Mouse (Mus musculus) layer of hippocampus, adult 9-10 months (tissue): ENCODE data around the gene Bcl9.

Experiments used
- DNase-seq: peaks from one replicate; pipeline ENCODE4 v3.0.0; 2022; ENCODE audit warnings: low spot score

Gene Bcl9

DNA sequence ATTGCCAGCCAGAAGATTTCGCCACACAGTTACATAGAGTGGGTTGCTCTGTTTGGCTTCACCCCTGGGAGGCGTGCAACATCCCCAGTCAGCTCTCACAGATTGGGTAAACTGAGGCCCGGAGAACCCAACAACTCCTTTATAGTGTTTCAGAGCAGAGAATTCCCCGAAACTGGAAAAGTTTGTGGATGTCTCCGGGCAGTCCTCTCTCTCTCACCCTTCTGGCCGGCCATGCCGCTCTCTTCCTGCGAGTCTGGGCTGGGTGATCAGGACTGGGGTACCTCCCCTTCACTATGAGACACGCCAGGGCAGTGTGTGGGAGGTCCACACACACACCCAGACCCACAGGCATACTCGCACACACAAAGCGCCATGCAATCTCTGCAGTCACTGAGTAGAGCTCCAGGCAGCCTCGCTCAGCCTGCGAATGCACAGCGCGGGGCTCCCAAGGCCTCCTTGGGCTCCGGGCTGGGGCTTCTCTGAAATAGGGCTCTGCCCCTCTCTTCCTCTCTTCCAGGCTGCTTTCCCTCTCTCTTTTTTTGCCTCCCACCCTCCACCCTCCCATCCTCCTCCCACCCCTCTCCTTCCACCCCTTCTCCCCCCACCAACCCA, 670 bp downstream of the Bcl9 start:
- no peak for DNase-seq

DNA sequence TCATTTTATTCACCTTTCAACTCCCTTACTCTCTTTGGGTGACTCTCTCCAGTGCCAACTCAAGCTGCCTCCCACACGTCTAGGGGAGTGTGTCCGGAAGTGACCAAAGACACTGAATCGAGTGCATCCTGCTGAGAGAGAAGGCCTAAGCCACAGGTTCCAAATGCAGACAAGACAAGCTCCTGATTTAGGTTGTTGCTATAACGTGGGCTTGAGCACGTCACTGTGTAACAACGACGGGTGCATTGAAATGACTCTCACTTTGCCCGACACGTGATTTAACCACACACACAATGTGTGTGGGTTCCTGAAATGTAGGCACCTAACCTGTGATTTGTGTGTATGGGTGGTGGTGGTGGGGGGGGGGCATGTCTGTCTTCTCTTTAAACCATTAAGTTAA, 3.4 kb downstream of the Bcl9 start:
- no peak for DNase-seq

DNA sequence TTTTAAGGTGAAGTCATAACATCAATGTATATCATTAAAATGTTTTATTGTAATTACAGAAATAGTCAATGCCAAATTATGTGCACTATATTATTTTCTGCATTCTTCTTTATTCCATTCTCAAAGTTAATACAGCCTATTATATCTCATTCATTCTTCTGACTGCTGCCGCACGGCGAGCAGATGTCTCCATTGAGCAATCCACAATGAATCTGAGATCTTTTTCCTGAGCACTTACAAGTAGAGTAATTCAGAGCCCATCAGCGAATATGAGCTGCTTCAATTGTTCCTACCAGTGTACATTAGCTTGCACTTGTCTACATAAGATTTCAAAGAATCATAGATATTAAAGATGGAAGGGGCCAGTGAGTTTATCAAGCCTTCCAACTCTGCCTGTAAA, 12.8 kb downstream of the Bcl9 start:
- no peak for DNase-seq

DNA sequence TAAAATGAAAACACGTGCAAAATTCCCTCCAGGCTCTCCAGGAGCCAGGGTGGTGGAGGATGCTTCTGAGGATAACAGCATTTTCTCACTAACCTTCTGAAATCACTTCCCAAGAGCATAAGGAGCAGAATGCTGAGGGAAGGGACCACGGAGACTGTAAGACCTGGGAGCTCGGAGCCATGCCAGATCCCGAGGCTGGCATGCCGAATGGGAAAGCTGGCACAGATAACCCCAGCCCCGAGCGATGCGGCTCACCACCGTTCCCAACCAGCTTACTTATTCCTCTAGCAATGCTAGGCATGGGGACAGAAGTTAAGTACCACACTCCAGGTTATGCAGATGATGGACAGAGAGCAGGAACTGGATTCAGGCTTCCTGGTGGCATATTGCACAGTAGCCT, 13.7 kb downstream of the Bcl9 start:
- DNase-seq = no peak

DNA sequence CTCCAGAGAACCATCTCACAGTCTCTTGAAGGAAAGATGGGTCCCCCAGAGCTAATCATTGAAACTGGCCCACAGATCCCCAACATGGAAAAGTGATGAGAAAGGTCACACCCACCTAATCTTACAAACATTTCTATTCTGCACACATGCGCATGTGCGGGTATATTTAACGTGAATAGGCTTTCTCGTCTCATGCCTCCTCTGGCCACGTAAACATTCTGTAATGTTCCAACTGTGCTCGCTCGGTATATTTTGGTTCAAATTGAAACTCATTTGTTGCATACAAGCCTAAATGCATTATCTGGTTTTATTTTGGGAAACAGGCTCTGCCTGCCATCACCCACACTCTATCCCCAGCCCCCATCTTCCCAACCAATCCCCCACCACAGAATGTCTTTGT, 16.3 kb downstream of the Bcl9 start:
- DNase-seq = no peak

DNA sequence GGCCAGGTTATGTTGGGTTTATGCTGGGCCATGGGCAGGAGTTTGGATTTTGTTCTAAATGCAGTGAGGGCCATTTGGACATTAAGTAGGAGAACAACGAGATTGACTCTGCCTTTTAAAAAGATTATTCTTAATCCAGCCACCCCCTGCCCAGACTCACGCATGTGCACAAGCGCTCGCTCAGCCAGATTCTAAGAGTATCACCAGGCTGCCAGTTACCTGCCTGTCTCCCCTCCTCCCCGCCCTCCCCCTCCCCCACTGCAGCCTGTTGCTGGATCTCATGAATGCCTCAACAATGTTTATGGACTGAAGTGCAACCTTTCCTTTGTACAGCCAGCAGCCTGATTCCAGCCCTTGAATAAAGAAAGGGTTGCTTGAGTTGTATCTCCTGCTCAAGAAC, 22.0 kb downstream of the Bcl9 start:
- no peak for DNase-seq

DNA sequence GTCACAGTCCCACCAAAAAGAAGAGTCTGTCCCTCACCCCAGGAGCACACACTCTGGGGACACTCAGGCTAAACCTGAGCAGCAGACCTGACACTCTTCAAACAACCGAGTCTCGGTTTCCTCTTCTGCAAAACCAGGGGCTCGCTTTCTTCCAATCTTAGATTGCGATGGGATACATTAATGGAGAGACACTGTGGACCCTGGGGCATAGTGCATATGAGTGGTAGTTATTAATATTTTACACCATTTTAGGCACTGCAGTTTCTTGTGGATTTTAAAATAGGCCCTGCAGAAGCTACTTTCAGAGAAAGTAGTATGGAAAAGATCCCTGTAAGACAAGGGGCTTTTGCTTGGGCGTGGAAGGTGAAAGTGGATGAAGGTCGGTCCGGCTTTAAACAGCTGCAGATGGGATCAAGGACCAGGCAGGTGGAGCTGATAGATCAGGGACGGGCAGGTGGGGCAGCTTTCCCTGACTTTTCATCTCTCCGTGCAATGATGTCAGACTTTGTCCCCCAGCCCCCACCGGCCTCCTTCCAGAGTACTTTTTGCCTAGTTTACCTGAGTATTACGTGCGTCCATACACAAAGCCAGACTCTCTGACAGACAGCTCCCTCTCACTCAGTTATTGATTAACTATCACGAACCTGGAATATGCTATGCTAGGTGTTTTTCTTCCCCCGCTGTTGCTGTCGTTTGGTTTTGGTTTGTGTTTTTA, 23.0 kb downstream of the Bcl9 start:
- no peak for DNase-seq

DNA sequence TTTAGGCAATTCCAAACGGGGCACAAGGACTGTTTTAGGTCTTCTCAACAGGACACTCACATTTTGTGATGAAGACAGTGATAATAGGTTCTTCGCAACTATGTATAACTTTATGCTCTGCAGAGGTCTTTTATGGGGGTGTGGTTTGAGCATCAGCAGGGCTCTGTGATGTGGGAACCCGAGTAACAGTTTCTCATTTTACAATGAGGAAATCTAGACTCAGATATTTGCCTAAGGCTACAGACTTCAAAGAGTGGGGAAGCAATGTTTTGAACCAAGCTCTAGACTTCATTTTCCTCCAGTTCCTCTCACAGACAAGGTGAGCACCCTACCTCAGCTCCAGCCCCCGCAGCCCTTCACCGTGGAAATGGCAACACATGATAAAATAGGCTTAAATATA, 23.8 kb downstream of the Bcl9 start:
- no peak for DNase-seq

DNA sequence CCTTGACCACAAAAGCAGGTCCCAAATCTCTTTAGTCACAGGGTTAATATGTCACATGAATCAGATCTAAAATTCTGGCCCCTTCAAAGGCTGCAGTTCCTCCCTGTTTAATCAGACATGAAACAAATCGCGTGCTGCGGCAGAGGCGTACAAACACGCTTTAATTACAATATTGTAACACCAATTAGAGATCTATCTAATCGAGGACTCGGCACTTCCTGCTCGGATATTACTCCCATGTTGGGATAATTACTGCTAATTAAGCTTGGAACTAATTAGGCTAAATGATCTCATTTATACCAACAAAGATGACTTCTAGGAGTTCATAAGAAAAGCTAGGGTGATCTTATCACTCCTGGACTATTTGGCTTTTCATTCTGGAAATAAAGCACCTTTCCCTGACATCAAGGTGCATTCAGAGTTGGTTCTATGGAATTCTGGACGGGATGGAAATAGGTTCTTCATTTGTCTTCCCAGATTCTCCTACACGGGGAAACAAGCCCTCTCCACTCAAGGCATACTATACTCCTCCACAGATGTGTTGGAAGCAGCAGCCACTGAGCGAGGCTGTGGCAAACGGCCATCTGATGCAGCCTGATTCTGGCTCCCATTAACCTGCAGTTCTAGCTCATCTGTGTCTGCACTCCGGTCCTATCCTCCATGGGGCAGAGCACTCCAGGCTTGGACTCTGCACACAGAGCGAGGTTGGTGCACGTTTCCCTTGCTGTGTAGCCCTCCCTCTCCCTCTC, 31.9 kb downstream of the Bcl9 start:
- no peak for DNase-seq

DNA sequence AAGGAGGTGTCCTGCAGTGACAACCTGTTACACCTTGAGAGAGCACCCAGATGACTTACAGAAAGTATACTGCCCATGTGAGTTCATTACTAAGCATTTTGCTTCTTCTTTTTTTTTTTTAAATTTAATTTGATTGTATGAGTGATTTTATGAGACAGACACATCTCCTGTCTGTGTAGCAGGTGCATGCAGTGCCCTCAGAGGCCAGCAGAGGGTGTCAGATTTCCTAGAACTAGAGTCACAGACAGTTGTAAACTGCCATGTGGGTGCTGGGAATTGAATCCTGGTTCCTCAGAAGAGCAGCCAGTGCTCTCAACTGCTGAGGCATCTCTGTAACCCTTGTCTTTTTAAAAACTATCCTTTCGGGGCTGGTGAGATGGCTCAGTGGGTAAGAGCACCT, 35.5 kb downstream of the Bcl9 start:
- DNase-seq = no peak

DNA sequence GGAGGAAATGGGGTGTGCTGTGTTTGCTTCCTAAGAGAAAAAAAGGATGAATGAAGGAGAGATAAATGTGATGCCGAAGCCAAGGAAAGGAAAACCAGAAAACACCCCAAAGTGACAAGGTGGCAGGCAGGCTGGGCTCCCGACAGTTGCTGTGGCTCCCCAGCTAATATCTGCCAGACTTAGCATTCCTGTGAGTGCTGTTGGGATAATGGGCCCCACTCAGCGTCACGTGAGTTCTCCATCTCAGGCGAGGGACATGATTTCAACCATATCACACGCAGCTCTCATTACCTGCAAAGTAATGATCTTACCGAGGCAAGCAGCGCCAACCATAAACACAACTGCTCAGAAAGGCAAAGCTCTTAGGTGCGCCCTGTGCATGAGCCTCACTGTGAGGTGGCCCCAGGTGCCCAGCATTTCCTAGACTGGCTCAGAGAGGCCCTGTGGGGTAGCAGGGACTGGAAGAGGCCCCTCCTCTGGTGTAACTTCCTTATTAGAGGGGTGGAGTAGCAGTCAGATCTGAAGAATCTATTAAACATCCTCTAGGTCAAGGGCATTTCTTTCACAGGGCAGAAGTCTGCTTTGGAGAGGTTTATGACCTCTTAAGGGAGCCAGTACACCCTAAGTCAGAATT, 41.9 kb downstream of the Bcl9 start:
- DNase-seq = no peak

DNA sequence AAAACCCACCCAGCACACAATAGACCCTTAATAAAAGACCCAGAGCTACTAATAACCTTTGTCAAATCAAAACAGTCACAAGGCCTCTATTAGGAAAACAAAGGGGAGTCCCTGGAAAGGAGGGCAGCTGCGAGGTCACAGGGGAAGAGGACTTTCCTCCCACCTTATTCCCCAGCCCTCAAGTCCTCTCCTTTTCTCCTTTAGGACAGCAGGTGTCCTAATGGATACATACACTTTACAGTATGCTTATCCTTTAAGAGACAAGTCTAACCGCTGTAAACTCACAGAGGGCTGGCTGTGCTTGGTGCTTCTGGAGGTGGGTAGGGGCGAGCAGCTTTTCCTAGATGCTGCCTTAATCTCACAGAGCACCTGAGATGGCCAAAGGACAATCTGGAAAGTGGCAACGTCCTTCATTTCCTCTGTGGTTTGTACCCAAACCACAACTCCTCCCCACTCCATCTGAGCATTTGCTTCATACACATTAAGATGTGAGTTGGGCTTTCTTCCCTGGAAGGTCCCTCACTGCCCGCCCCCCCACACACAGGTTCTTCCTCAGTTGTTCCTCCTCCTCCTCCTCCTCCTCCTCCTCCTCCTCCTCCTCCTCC, 42.8 kb downstream of the Bcl9 start:
- no peak for DNase-seq

DNA sequence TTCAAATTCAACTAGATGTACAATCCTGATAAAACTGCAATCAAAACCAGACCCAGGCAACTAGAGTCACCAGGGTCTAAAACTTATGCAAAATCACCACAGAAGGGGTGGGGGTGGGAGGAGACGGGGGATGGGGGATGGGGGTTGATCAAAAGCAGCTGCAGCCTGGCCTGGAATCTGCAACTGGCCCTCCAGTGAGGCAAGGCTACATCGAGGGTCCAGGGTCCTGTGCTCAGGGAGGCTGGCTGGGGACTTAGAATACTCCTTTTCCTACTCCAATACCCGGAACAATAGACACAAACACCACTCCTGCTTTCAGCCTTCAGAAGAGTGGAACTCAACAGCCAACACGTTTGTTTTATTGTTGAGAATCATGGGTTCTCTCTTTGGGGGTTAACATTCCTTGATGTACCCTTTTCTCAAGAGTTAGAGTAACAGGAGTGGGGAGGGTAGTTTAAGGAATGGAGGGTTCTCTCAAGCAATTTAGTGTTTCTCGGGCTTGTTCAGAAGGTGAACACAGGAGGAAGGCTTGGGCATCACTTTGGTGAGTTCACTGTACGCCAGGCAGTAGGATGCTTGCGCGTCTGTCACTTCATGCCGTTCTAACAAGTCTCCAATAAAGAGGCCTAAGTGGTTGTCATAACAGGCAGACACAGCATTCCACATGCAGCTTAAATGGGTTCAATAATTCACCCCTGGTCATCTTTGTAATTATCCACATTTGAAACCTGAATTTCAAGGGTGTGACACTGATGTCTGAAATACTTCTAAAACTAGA, 43.7 kb downstream of the Bcl9 start:
- DNase-seq = no peak

DNA sequence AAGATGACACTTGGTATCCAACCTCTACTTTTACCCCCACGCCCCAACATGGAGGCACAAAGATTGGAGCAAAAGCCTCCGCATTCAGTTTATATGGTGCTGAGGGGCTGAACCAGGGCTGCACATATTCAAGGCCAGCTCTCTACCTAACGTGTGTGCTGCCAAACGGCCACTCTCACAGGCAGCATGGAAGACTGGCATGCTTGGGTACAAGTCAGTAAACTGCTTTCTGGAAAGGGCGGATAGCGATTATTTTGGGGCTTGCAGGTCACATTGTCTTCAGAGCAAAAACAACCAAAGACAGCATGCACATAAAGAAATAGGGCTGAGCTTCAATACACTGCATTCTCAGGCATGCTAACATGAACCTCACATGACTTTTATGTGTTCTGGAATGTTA, 44.8 kb downstream of the Bcl9 start:
- DNase-seq = no peak

DNA sequence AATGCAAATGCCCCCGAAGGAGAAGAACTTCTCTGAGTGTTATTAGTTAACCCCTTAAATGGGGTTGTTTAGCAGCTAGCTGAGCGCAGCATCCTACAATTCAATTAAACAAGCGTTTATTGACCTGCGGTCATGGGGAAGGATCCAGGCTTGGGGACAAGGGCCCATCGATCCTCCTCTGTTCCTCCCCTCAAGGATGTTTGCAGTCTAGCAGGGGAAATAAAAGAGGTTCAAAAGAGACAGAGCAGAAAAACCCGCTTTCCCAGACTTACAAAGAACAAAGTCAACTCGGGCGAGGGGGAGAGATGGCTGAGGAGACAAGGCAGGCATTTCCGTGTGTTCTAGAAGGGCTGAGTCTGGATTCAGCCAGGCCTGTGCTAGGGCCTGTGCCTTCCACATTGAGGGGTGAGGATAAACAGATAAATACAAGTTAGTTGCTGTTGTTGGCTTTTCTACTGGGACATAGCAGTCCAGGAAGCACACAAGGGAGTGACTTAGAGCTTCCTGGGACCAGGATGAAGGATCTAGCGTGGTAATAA, 55.0 kb downstream of the Bcl9 start:
- no peak for DNase-seq

DNA sequence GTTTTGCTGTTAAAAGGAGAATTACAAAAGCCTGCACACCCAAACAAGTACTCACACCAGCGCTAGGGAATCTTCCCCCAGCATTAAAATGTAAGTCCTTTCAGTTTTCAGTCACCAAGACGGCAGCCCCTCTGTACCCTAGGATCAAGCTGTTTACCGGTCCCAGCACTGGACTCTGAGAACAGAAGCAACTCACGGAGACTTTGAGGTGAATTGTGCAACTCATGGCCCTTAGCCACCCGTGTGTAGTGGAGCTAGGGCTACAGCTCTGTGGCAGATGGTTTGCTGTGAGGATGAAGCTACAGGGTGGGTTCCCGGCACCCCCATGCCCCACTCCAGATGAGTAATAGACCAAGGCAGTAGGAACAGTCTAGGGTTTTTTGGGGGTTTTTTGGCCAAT, 55.9 kb downstream of the Bcl9 start:
- no peak for DNase-seq

DNA sequence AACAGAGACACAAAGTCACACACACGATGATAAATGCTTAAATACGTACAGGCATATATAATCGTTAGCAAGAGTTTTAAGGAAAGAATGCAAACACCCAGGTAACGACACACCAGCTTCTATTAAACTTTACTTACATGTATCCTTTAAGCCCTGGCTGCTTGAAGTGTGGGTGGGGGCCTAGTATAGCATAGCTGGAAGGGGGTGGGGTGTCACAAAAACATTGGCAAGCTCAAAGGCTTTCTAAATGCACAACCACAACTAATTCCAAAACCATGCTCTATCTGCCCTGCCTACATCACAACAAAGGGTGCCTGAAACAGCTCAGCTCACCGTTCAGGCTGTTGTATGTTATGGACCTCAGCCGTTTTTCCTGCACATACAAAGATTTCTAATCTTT, 57.9 kb downstream of the Bcl9 start:
- no peak for DNase-seq

DNA sequence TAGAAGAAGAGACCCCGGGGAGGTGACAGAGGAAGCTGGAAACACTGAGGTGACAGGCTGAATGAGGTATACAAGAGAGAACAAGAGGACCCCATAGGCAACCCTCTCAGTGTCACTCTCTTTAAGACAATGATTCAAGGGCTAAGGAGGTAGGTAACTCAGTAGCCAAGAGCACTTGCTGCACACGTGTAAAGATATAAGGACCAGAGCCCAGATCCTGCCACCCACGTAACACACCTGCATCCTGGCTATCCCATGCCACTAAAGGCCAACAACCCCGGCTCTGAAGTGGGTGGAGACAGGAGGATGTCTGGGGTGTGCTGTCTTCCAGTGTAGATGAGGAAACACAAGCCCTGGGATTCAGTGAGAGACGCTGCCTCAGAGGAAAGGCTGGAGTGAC, 58.4 kb downstream of the Bcl9 start:
- no peak for DNase-seq

DNA sequence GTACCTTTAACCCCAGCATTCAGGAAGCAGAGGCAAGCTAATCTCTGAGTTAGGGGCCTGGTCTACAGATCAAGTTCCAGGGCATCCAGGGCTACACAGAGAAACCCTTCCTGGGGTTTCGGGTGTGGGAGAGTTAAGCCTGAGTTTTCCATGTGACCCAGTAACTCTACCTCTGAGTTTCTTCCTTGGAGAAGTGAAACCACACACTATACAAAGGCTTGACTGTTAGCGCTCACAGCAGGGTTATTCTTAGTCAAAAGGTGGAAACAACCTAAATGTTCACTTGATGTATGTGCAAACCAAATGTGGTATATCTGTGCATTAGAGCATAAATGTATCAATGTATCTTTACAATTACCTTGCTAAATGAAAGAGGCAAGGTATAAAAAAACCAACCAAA, 59.2 kb downstream of the Bcl9 start:
- DNase-seq = no peak

DNA sequence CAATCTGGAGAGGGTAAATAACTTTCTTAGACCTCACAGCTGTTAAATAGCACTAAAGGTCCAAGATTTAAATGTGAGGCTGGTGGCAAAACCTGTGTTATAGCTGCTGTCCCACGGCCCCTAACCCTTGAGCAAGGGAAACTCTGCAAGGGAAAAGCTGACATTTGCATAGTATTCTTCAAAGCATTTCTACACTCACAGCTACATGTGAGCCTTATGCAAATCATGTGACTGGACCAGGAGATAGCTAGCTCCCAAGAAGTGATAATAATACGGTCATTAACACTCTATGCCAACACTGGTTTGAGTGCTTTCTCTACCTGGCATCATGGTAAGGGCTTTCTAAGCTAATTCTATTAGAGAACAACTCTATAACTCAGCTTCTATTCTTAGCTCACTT, 60.3 kb downstream of the Bcl9 start:
- DNase-seq = no peak

DNA sequence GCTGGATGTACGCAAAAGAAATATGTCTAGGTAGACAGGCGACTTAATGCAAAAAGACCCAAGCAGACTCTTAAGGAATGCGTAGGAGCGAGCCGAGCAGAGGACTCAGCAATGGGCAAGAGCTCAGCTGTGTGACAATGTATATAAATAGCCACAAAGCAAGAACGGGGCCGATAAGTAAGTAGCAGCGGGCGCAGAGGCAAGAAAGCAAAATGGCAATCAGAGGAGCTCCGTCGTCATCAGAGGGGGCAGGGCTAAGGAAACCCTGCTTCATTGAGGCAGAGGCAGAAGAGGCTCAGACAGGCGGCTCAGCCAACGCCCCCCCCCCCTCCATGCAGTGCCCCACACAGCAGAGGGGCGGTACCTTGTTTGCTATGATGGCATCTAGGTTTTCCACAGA, 62.9 kb downstream of the Bcl9 start:
- no peak for DNase-seq

DNA sequence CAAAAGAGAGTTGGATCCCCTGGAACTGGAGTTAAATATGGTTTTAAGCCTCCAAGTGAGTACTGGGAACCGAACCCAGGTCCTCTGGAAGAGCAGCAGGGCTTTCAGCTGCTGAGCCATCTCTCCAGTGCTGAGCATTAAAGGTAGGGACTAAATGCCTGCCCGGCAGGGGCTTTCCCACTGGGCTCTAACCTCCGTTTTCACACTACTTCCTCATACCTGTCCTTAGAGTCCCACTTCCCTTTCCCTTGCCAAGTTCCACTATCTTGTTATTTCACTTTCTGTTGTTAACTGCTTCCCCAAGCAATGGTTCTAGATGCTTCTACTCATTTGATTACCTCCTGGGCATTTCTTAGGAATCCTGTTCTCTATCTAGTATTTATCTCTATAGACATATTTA, 65.4 kb downstream of the Bcl9 start:
- DNase-seq = no peak
